Mouse (Mus musculus): Measurements from ENCODE around the gene Mrc2. TPM values are rescaled to one million over a fixed set of nuclear protein-coding genes. Genes with fewer than 3 reads are reported as not detected.

The Mrc2 gene
- 35.3 and 38.5 TPM in 2 replicates for polyA plus RNA-seq (2016; fragmentation: Nextera tagmentation; extraction: Ambion mirVana)

GRCm38 (mm10) chr11:105292124-105293071, at the start of gene Mrc2:
Mrc2 (plus strand) TSS chr11:105292643.
- under 1% methylated on average over 65 of the region's 75 CpGs for WGBS
- Histone ChIP-seq H3K9ac (peak within 1 kb of the TSS; percentile 78), H3K4me2 (replicated peaks) (peak within 1 kb of the TSS; percentile 88), H3K4me1 (peaks cover 30% of the 10 kb centered on the region), H3K36me3 (peaks cover 15% of the 10 kb centered on the region), H3K27me3 (no peaks in the 10 kb centered on the region), H3K4me3 (peak within 1 kb of the TSS; percentile 65), H3K27ac (peak within 1 kb of the TSS; percentile 98), H3K9me3 (no peaks in the 10 kb centered on the region)
- peak; percentile 72 for ATAC-seq (ENCODE audit: insufficient number of reproducible peaks, insufficient read depth, low FRiP score, low TSS enrichment)

GRCm38 (mm10) chr11:105246369-105246768, 46.1 kb upstream of the Mrc2 start:
- no peak for ATAC-seq (ENCODE audit: insufficient number of reproducible peaks, insufficient read depth, low FRiP score, low TSS enrichment)
- WGBS, result 91% methylated on average over 1 of the region's 1 CpGs
- no peak overlapping the region for H3K4me3 ChIP-seq
- no peaks in the 10 kb centered on the region for H3K4me1 ChIP-seq
- no peak overlapping the region for H3K9ac ChIP-seq
- H3K9me3 ChIP-seq, result no peaks in the 10 kb centered on the region
- H3K27ac ChIP-seq, result no peak overlapping the region
- H3K27me3 ChIP-seq, result no peaks in the 10 kb centered on the region
- H3K36me3 ChIP-seq, result peaks cover 68% of the 10 kb centered on the region
- H3K4me2 ChIP-seq (replicated peaks), result no peak overlapping the region

- ATAC-seq (ENCODE audit: insufficient number of reproducible peaks, insufficient read depth, low FRiP score, low TSS enrichment), result no peak
- H3K27ac ChIP-seq, result no peak overlapping the region
- H3K9me3 ChIP-seq, result no peaks in the 10 kb centered on the region
- no peak overlapping the region for H3K4me3 ChIP-seq
- H3K27me3 ChIP-seq, result no peaks in the 10 kb centered on the region
- no peaks in the 10 kb centered on the region for H3K4me1 ChIP-seq
- WGBS, result 94% methylated on average over 6 of the region's 6 CpGs
- H3K9ac ChIP-seq, result no peak overlapping the region
- H3K36me3 ChIP-seq, result peaks cover 67% of the 10 kb centered on the region
- no peak overlapping the region for H3K4me2 ChIP-seq (replicated peaks)
These were observed 45.7 kb upstream of the Mrc2 start for GRCm38 (mm10) chr11:105246785-105247184.

GRCm38 (mm10) chr11:105247321-105247720, 45.1 kb upstream of the Mrc2 start:
- H3K4me3 ChIP-seq, result no peak overlapping the region
- H3K4me2 ChIP-seq (replicated peaks), result no peak overlapping the region
- 92% methylated on average over 5 of the region's 5 CpGs for WGBS
- ATAC-seq (ENCODE audit: insufficient number of reproducible peaks, insufficient read depth, low FRiP score, low TSS enrichment), result no peak
- H3K36me3 ChIP-seq, result peaks cover 66% of the 10 kb centered on the region
- H3K4me1 ChIP-seq, result no peaks in the 10 kb centered on the region
- no peaks in the 10 kb centered on the region for H3K27me3 ChIP-seq
- H3K9ac ChIP-seq, result no peak overlapping the region
- H3K27ac ChIP-seq, result no peak overlapping the region
- H3K9me3 ChIP-seq, result no peaks in the 10 kb centered on the region

- ATAC-seq (ENCODE audit: insufficient number of reproducible peaks, insufficient read depth, low FRiP score, low TSS enrichment), result no peak
- Histone ChIP-seq H3K4me1 (no peaks in the 10 kb centered on the region), H3K9me3 (no peaks in the 10 kb centered on the region), H3K27ac (no peak overlapping the region), H3K4me2 (replicated peaks) (no peak overlapping the region), H3K9ac (no peak overlapping the region), H3K4me3 (no peak overlapping the region), H3K27me3 (no peaks in the 10 kb centered on the region), H3K36me3 (peaks cover 44% of the 10 kb centered on the region)
- 70% methylated on average over 3 of the region's 3 CpGs for WGBS
These were observed 32.7 kb upstream of the Mrc2 start for GRCm38 (mm10) chr11:105259733-105260132.

GRCm38 (mm10) chr11:105261116-105261515, 31.3 kb upstream of the Mrc2 start:
- Histone ChIP-seq H3K9ac (no peak overlapping the region), H3K4me1 (no peaks in the 10 kb centered on the region), H3K4me2 (replicated peaks) (no peak overlapping the region), H3K9me3 (no peaks in the 10 kb centered on the region), H3K4me3 (no peak overlapping the region), H3K36me3 (peaks cover 36% of the 10 kb centered on the region), H3K27me3 (no peaks in the 10 kb centered on the region), H3K27ac (no peak overlapping the region)
- WGBS, result 74% methylated on average over 5 of the region's 5 CpGs
- ATAC-seq (ENCODE audit: insufficient number of reproducible peaks, insufficient read depth, low FRiP score, low TSS enrichment), result no peak

GRCm38 (mm10) chr11:105261601-105262351, 30.7 kb upstream of the Mrc2 start:
- 69% methylated on average over 4 of the region's 4 CpGs for WGBS
- Histone ChIP-seq H3K9ac (no peak overlapping the region), H3K27me3 (no peaks in the 10 kb centered on the region), H3K36me3 (peaks cover 39% of the 10 kb centered on the region), H3K4me2 (replicated peaks) (no peak overlapping the region), H3K4me3 (no peak overlapping the region), H3K4me1 (no peaks in the 10 kb centered on the region), H3K27ac (no peak overlapping the region), H3K9me3 (no peaks in the 10 kb centered on the region)
- ATAC-seq (ENCODE audit: insufficient number of reproducible peaks, insufficient read depth, low FRiP score, low TSS enrichment), result no peak

GRCm38 (mm10) chr11:105264506-105264905, 27.9 kb upstream of the Mrc2 start:
- H3K4me1 ChIP-seq, result no peaks in the 10 kb centered on the region
- H3K36me3 ChIP-seq, result peaks cover 39% of the 10 kb centered on the region
- no peaks in the 10 kb centered on the region for H3K27me3 ChIP-seq
- ATAC-seq (ENCODE audit: insufficient number of reproducible peaks, insufficient read depth, low FRiP score, low TSS enrichment), result no peak
- H3K27ac ChIP-seq, result no peak overlapping the region
- no peak overlapping the region for H3K4me2 ChIP-seq (replicated peaks)
- no peak overlapping the region for H3K4me3 ChIP-seq
- no peak overlapping the region for H3K9ac ChIP-seq
- H3K9me3 ChIP-seq, result no peaks in the 10 kb centered on the region

- H3K27me3 ChIP-seq, result no peaks in the 10 kb centered on the region
- H3K27ac ChIP-seq, result no peak overlapping the region
- H3K36me3 ChIP-seq, result peaks cover 39% of the 10 kb centered on the region
- H3K9me3 ChIP-seq, result no peaks in the 10 kb centered on the region
- no peak overlapping the region for H3K9ac ChIP-seq
- H3K4me2 ChIP-seq (replicated peaks), result no peak overlapping the region
- ATAC-seq (ENCODE audit: insufficient number of reproducible peaks, insufficient read depth, low FRiP score, low TSS enrichment), result no peak
- no peaks in the 10 kb centered on the region for H3K4me1 ChIP-seq
- H3K4me3 ChIP-seq, result no peak overlapping the region
- 86% methylated on average over 3 of the region's 3 CpGs for WGBS
These were observed 27.5 kb upstream of the Mrc2 start for GRCm38 (mm10) chr11:105264988-105265387.

GRCm38 (mm10) chr11:105270155-105270554, 22.3 kb upstream of the Mrc2 start:
- Histone ChIP-seq H3K27me3 (no peaks in the 10 kb centered on the region), H3K9me3 (no peaks in the 10 kb centered on the region), H3K36me3 (peaks cover 38% of the 10 kb centered on the region), H3K4me2 (replicated peaks) (no peak overlapping the region), H3K9ac (no peak overlapping the region), H3K4me1 (no peaks in the 10 kb centered on the region), H3K4me3 (no peak overlapping the region), H3K27ac (no peak overlapping the region)
- ATAC-seq (ENCODE audit: insufficient number of reproducible peaks, insufficient read depth, low FRiP score, low TSS enrichment), result no peak
- WGBS, result 8% methylated on average over 2 of the region's 2 CpGs

GRCm38 (mm10) chr11:105280456-105280855, 12.0 kb upstream of the Mrc2 start:
- 38% methylated on average over 6 of the region's 6 CpGs for WGBS
- Histone ChIP-seq H3K4me2 (replicated peaks) (no peak overlapping the region), H3K27me3 (no peaks in the 10 kb centered on the region), H3K4me3 (no peak overlapping the region), H3K27ac (no peak overlapping the region), H3K36me3 (peaks cover 46% of the 10 kb centered on the region), H3K9ac (no peak overlapping the region), H3K9me3 (no peaks in the 10 kb centered on the region), H3K4me1 (peaks cover 29% of the 10 kb centered on the region)
- no peak for ATAC-seq (ENCODE audit: insufficient number of reproducible peaks, insufficient read depth, low FRiP score, low TSS enrichment)

- H3K27ac ChIP-seq, result peak overlapping the region; percentile 64
- H3K4me1 ChIP-seq, result peaks cover 34% of the 10 kb centered on the region
- H3K36me3 ChIP-seq, result peaks cover 44% of the 10 kb centered on the region
- H3K4me2 ChIP-seq (replicated peaks), result no peak overlapping the region
- H3K9ac ChIP-seq, result no peak overlapping the region
- H3K27me3 ChIP-seq, result no peaks in the 10 kb centered on the region
- no peaks in the 10 kb centered on the region for H3K9me3 ChIP-seq
- 76% methylated on average over 7 of the region's 7 CpGs for WGBS
- H3K4me3 ChIP-seq, result no peak overlapping the region
- ATAC-seq (ENCODE audit: insufficient number of reproducible peaks, insufficient read depth, low FRiP score, low TSS enrichment), result no peak
These were observed 11.2 kb upstream of the Mrc2 start for GRCm38 (mm10) chr11:105281291-105281690.

All from embryonic facial prominence, embryonic 12.5 days (tissue).